Mouse (Mus musculus) liver, postnatal 0 days (tissue): Measurements from ENCODE around the gene Gm21992. TPM values are rescaled to one million over a fixed set of nuclear protein-coding genes. Genes with fewer than 3 reads are reported as not detected.

Experiments used
- ATAC-seq: fragments of 200-750 bp; cut with Nextera tagmentation; 2 replicates; pipeline ENCODE4 v1.8.0; 2017; ENCODE audit warnings: mild to moderate bottlenecking, moderate library complexity
- DNase-seq: peaks from one replicate; pipeline ENCODE4 v3.0.0-alpha.2; 2016
- H3K27ac ChIP-seq: fragments of 300-500 bp; sonication (generic); 2 replicates; pipeline ENCODE4 v1.5.1; 2014; ENCODE audit warnings: antibody characterized with exemption, moderate library complexity, mild to moderate bottlenecking, low read depth
- H3K27me3 ChIP-seq: fragments of 300-500 bp; sonication (generic); 2 replicates; pipeline ENCODE4 v1.6.1; 2014; ENCODE audit warnings: low read length, control low read depth, mixed read lengths; ENCODE audit not compliant: insufficient read depth
- H3K36me3 ChIP-seq: fragments of 300-500 bp; sonication (generic); replicated peaks from 2 replicates; pipeline ENCODE4 v1.6.1; 2014; ENCODE audit warnings: mild to moderate bottlenecking, control low read depth, low read length, moderate library complexity, mixed read lengths; ENCODE audit not compliant: insufficient read depth
- H3K4me1 ChIP-seq: fragments of 300-500 bp; sonication (generic); 2 replicates; pipeline ENCODE4 v1.6.1; 2014; ENCODE audit warnings: antibody characterized with exemption, mild to moderate bottlenecking, control low read depth; ENCODE audit not compliant: insufficient read depth
- H3K4me2 ChIP-seq: fragments of 300-500 bp; sonication (generic); 2 replicates; pipeline ENCODE4 v1.6.1; 2014; ENCODE audit warnings: low read depth, mild to moderate bottlenecking, low read length, moderate library complexity, mixed read lengths
- H3K4me3 ChIP-seq: fragments of 300-500 bp; sonication (generic); 2 replicates; pipeline ENCODE4 v1.5.1; 2014; ENCODE audit warnings: low read depth, low read length
- H3K9ac ChIP-seq: fragments of 300-500 bp; sonication (generic); replicated peaks from 2 replicates; pipeline ENCODE4 v1.6.1; 2014; ENCODE audit warnings: mild to moderate bottlenecking, moderate library complexity
- H3K9me3 ChIP-seq: fragments of 300-500 bp; sonication (generic); 2 replicates; pipeline ENCODE4 v1.6.1; 2016; ENCODE audit warnings: mild to moderate bottlenecking, control low read depth, low read length, mixed read lengths
- CTCF ChIP-seq: sonication (generic); IDR thresholded peaks from 2 replicates; pipeline ENCODE4 v1.5.1; 2016; ENCODE audit warnings: antibody characterized with exemption, low read depth
- EP300 ChIP-seq: IDR thresholded peaks from 2 replicates; pipeline ENCODE4 v1.6.1; 2016; ENCODE audit warnings: antibody characterized with exemption, low read depth, mild to moderate bottlenecking
- WGBS: fragments of 180-500 bp; shearing (Covaris S2); extraction: QIAGEN DNeasy Blood & Tissue Kit; methylation state at CpG from one replicate; pipeline ENCODE4 v1.1.7; 2014; ENCODE audit not compliant: insufficient replicate concordance; 5-methylcytosine and 5-hydroxymethylcytosine counted together
- polyA plus RNA-seq: library from polyadenylated mRNA; unstranded; fragments of >200 nt; fragmentation: Nextera tagmentation; extraction: Ambion mirVana; gene quantifications from 2 replicates; pipeline ENCODE4 v1.2.1, GENCODE M21; 2015

Gm21992 gene
- polyA plus RNA-seq, 1 experiment from 2014 or later = 13.1 TPM

GRCm38 (mm10) chr19:4850281-4850680 lies 38.9 kb upstream of the Gm21992 start:
- Histone ChIP-seq H3K27me3 (peaks cover 13% of the 10 kb centered on the region), H3K4me1 (peaks cover 8% of the 10 kb centered on the region), H3K9me3 (no peaks in the 10 kb centered on the region), H3K9ac (no peak overlapping the region), H3K4me2 (no peak overlapping the region), H3K36me3 (no peaks in the 10 kb centered on the region), H3K4me3 (no peak overlapping the region), H3K27ac (no peak overlapping the region)
- WGBS = 39% methylated on average over 5 of the region's 5 CpGs
- DNase-seq = no peak
- ATAC-seq = no peak
- TF ChIP-seq CTCF = no peak
- no peak for TF ChIP-seq EP300

- no peak overlapping the region for H3K27ac ChIP-seq
- H3K36me3 ChIP-seq = no peaks in the 10 kb centered on the region
- no peak for TF ChIP-seq EP300
- TF ChIP-seq CTCF = no peak
- peaks cover 8% of the 10 kb centered on the region; the same call in 1 of the 2 replicates for H3K27me3 ChIP-seq
- peaks cover 3% of the 10 kb centered on the region; the same call in 1 of the 2 replicates for H3K4me1 ChIP-seq
- no peak for ATAC-seq
- WGBS = 68% methylated on average over 4 of the region's 4 CpGs
- no peak overlapping the region for H3K9ac ChIP-seq
- H3K4me2 ChIP-seq = no peak overlapping the region
- no peak overlapping the region for H3K4me3 ChIP-seq
- DNase-seq = no peak
- no peaks in the 10 kb centered on the region for H3K9me3 ChIP-seq
Measured at GRCm38 (mm10) chr19:4849800-4850199, 38.4 kb upstream of the Gm21992 start.

GRCm38 (mm10) chr19:4847490-4847889 lies 36.1 kb upstream of the Gm21992 start:
- no peak overlapping the region for H3K9ac ChIP-seq
- ATAC-seq (peak; percentile 49; the same call in 1 of the 2 replicates), DNase-seq (no peak)
- H3K4me2 ChIP-seq = no peak overlapping the region
- H3K4me1 ChIP-seq = no peaks in the 10 kb centered on the region
- no peak overlapping the region for H3K4me3 ChIP-seq
- H3K36me3 ChIP-seq = no peaks in the 10 kb centered on the region
- 27% methylated on average over 7 of the region's 7 CpGs for WGBS
- no peaks in the 10 kb centered on the region for H3K9me3 ChIP-seq
- H3K27ac ChIP-seq = no peak overlapping the region
- TF ChIP-seq CTCF (peak; percentile 80), EP300 (no peak)
- H3K27me3 ChIP-seq = no peaks in the 10 kb centered on the region

GRCm38 (mm10) chr19:4845846-4846245 lies 34.4 kb upstream of the Gm21992 start:
- H3K27ac ChIP-seq = no peak overlapping the region

GRCm38 (mm10) chr19:4842611-4843010 lies 31.2 kb upstream of the Gm21992 start:
- TF ChIP-seq EP300 (no peak), CTCF (no peak)
- H3K4me3 ChIP-seq = no peak overlapping the region
- no peaks in the 10 kb centered on the region for H3K36me3 ChIP-seq
- no peak for ATAC-seq
- H3K9me3 ChIP-seq = no peaks in the 10 kb centered on the region
- no peak overlapping the region for H3K27ac ChIP-seq
- peaks cover 17% of the 10 kb centered on the region for H3K27me3 ChIP-seq
- H3K9ac ChIP-seq = no peak overlapping the region
- H3K4me1 ChIP-seq = peaks cover 14% of the 10 kb centered on the region
- no peak overlapping the region for H3K4me2 ChIP-seq
- DNase-seq = no peak
- 54% methylated on average over 2 of the region's 2 CpGs for WGBS

More at GRCm38 (mm10) chr19:4845846-4846245, 34.4 kb upstream of the Gm21992 start:
- Histone ChIP-seq H3K9me3 (no peaks in the 10 kb centered on the region), H3K36me3 (no peaks in the 10 kb centered on the region), H3K4me1 (no peaks in the 10 kb centered on the region), H3K27me3 (peaks cover 6% of the 10 kb centered on the region; the same call in 1 of the 2 replicates), H3K4me2 (no peak overlapping the region), H3K4me3 (no peak overlapping the region), H3K9ac (no peak overlapping the region)
- ATAC-seq (no peak), DNase-seq (no peak)
- WGBS = 49% methylated on average over 2 of the region's 2 CpGs
- no peak for TF ChIP-seq EP300
- TF ChIP-seq CTCF = no peak

- Histone ChIP-seq H3K27me3 (peaks cover 17% of the 10 kb centered on the region), H3K36me3 (no peaks in the 10 kb centered on the region), H3K27ac (no peak overlapping the region), H3K9ac (no peak overlapping the region), H3K4me1 (peaks cover 21% of the 10 kb centered on the region), H3K9me3 (no peaks in the 10 kb centered on the region), H3K4me2 (no peak overlapping the region), H3K4me3 (no peak overlapping the region)
- 67% methylated on average over 9 of the region's 9 CpGs for WGBS
- DNase-seq (no peak), ATAC-seq (no peak)
- TF ChIP-seq EP300 (no peak), CTCF (no peak)
Measured at GRCm38 (mm10) chr19:4840848-4841247, 29.4 kb upstream of the Gm21992 start.
